Mouse (Mus musculus) kidney, embryonic 15.5 days (tissue): ENCODE measurements around the gene Kdm1a. TPM values are rescaled to one million over a fixed set of nuclear protein-coding genes. Genes with fewer than 3 reads are reported as not detected.

Source experiments
- ATAC-seq: fragments of 200-750 bp; cut with Nextera tagmentation; replicated peaks from 2 replicates; pipeline ENCODE4 v1.8.0; 2017; ENCODE audit warnings: moderate TSS enrichment; ENCODE audit not compliant: low FRiP score
- H3K27ac ChIP-seq: fragments of 300-500 bp; sonication (generic); 2 replicates; pipeline ENCODE4 v1.5.1; 2015; ENCODE audit warnings: mild to moderate bottlenecking, inconsistent platforms
- H3K27me3 ChIP-seq: fragments of 300-500 bp; sonication (generic); 2 replicates; pipeline ENCODE4 v1.6.1; 2015; ENCODE audit warnings: inconsistent platforms
- H3K36me3 ChIP-seq: fragments of 300-500 bp; sonication (generic); 2 replicates; pipeline ENCODE4 v1.6.1; 2015; ENCODE audit warnings: inconsistent platforms
- H3K4me1 ChIP-seq: fragments of 300-500 bp; sonication (generic); 2 replicates; pipeline ENCODE4 v1.6.1; 2015; ENCODE audit warnings: inconsistent platforms
- H3K4me2 ChIP-seq: fragments of 300-500 bp; sonication (generic); 2 replicates; pipeline ENCODE4 v1.6.1; 2015; ENCODE audit warnings: moderate library complexity, mild to moderate bottlenecking, inconsistent platforms
- H3K4me3 ChIP-seq: fragments of 300-500 bp; sonication (generic); replicated peaks from 2 replicates; pipeline ENCODE4 v1.5.1; 2015; ENCODE audit warnings: mild to moderate bottlenecking, inconsistent platforms
- H3K9ac ChIP-seq: fragments of 300-500 bp; sonication (generic); 2 replicates; pipeline ENCODE4 v1.6.1; 2015; ENCODE audit warnings: mild to moderate bottlenecking, inconsistent platforms
- H3K9me3 ChIP-seq: fragments of 300-500 bp; sonication (generic); replicated peaks from 2 replicates; pipeline ENCODE4 v1.6.1; 2016; ENCODE audit warnings: inconsistent platforms
- WGBS: fragments of 180-500 bp; shearing (Covaris S2); methylation state at CpG from one replicate; pipeline ENCODE4 v1.1.7; 2015; ENCODE audit warnings: mixed read lengths; 5-methylcytosine and 5-hydroxymethylcytosine counted together
- microRNA-seq: library from miRNA; unstranded; fragments of <30 nt; microRNA quantifications from one replicate; pipeline ENCODE4, GENCODE M21; 2016
- polyA plus RNA-seq: library from polyadenylated mRNA; unstranded; fragments of >200 nt; fragmentation: Nextera tagmentation; extraction: Ambion mirVana; gene quantifications from 2 replicates; pipeline ENCODE4 v1.2.1, GENCODE M21; 2015

Kdm1a gene
- polyA plus RNA-seq, 1 experiment from 2014 or later, result 43.7 TPM

DNA sequence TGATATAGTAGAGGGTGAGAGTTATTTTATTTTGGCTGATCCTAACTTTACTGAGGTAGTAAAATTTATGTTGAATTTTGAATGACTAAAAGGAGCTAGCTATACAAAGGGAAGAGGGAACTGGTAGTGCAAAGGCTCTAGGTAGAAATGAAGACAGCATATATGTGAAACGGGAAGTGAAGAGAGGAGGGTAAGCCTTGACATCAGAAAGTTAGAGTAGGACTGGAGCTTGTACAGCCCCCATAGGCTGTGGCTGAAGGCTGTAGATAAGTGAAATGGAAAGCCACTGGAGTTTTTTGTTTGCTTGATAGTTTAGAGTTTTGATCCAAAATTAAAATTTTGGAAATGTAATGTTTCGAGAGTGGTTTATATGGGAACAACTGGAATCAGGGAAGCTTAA lies 83.9 kb downstream of the Kdm1a start:
- WGBS, result 94% methylated on average over 2 of the region's 2 CpGs
- H3K4me3 ChIP-seq, result no peak overlapping the region
- no peaks in the 10 kb centered on the region for H3K9me3 ChIP-seq
- peaks cover 7% of the 10 kb centered on the region; the same call in 1 of the 2 replicates for H3K36me3 ChIP-seq
- H3K27ac ChIP-seq, result no peak overlapping the region
- no peaks in the 10 kb centered on the region for H3K27me3 ChIP-seq
- no peak overlapping the region for H3K9ac ChIP-seq
- peaks cover 12% of the 10 kb centered on the region for H3K4me1 ChIP-seq
- H3K4me2 ChIP-seq, result no peak overlapping the region
- no peak for ATAC-seq

DNA sequence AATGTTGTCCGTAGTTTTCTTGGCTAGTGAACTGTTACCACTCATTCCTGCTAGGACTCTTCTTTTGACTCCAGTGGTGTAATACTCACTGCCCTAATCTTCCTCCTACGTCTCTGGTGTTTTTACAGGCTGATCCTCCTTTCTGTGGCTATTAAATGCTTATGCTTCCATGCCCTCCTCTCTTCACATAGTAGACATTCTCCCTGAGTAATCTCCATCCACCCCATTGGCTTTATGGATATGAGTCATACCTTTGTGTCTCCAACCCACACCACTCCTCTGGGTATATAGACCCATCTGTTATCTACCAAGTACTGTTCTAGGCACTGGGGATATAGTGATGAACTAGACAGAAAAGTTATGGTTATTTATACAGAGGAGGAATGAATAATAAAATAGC lies 84.4 kb downstream of the Kdm1a start:
- H3K4me2 ChIP-seq, result no peak overlapping the region
- H3K4me1 ChIP-seq, result peaks cover 17% of the 10 kb centered on the region
- no peak overlapping the region for H3K27ac ChIP-seq
- H3K9me3 ChIP-seq, result no peaks in the 10 kb centered on the region
- peaks cover 5% of the 10 kb centered on the region; the same call in 1 of the 2 replicates for H3K36me3 ChIP-seq
- WGBS, result 64% methylated on average over 2 of the region's 2 CpGs
- no peak for ATAC-seq
- H3K27me3 ChIP-seq, result no peaks in the 10 kb centered on the region
- no peak overlapping the region for H3K4me3 ChIP-seq
- H3K9ac ChIP-seq, result no peak overlapping the region

DNA sequence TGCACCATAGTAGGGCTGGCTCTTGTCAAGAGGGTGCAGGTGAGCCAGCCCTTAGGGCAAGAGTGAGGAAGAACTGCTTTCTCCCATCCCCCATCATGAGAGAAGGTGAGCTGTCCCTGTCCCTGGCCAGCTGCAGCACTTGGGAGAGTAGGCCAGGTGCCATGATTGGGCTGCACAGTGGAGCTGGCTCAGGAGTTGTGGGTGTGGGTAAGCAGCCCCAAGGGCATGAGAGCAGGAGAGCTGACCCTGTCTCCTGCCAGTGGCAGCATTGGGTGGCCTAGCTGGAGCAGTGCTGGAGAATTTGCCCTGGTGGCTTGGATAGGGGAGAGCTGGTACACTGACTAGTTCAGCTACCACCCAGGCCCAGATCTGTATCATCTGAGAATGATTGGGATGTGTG lies 89.6 kb downstream of the Kdm1a start:
- Histone ChIP-seq H3K36me3 (no peaks in the 10 kb centered on the region), H3K27me3 (no peaks in the 10 kb centered on the region), H3K9ac (no peak overlapping the region), H3K27ac (no peak overlapping the region), H3K9me3 (no peaks in the 10 kb centered on the region), H3K4me2 (no peak overlapping the region), H3K4me3 (no peak overlapping the region), H3K4me1 (peaks cover 25% of the 10 kb centered on the region)
- ATAC-seq, result no peak

DNA sequence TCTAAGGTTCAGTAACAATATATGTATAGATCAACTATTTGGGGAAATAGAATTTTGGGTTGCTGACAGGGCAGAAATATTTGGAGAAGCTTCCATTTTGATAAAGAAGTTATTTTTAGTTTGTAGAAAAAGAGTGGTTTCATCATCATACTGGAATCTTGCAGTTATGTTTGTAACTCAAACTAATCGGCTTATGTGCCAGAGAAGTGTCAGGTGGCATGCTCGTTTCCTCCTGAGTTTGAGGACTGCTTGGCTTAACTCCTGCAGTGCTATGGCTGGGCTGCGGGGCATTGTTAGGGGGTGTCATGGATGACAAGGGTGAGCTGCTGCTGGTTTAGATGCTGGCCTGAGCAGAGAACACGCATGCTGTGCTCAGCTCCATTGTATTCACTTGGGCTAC lies 90.8 kb downstream of the Kdm1a start:
- no peak overlapping the region for H3K4me2 ChIP-seq
- H3K9ac ChIP-seq, result no peak overlapping the region
- WGBS, result 47% methylated on average over 4 of the region's 4 CpGs
- H3K4me3 ChIP-seq, result no peak overlapping the region
- peaks cover 25% of the 10 kb centered on the region for H3K4me1 ChIP-seq
- H3K36me3 ChIP-seq, result no peaks in the 10 kb centered on the region
- no peak overlapping the region for H3K27ac ChIP-seq
- no peak for ATAC-seq
- H3K27me3 ChIP-seq, result no peaks in the 10 kb centered on the region
- H3K9me3 ChIP-seq, result no peaks in the 10 kb centered on the region

DNA sequence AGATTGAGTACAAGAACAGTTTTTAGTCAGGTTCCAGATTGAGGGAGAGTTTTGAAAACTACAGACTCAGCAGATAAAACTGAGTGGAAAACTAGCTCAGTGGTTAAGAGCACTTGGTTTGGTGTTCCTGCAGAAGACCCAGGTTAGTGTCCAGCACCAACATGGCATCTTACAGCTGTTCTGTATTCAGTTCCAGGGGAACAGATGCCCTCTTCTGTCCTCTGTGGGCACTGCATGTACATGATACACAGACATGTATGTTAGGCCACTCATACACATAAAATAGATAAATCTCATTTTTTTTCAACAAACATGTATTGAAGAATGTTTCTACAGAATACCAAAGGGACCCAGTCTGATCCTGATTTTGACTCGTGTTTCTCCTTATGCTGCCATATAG lies 92.7 kb downstream of the Kdm1a start:
- no peak for ATAC-seq
- Histone ChIP-seq H3K4me1 (peaks cover 26% of the 10 kb centered on the region), H3K27me3 (no peaks in the 10 kb centered on the region), H3K4me3 (no peak overlapping the region), H3K36me3 (no peaks in the 10 kb centered on the region), H3K9ac (no peak overlapping the region), H3K4me2 (no peak overlapping the region), H3K9me3 (no peaks in the 10 kb centered on the region), H3K27ac (no peak overlapping the region)
- WGBS, result 73% methylated on average over 1 of the region's 1 CpGs

DNA sequence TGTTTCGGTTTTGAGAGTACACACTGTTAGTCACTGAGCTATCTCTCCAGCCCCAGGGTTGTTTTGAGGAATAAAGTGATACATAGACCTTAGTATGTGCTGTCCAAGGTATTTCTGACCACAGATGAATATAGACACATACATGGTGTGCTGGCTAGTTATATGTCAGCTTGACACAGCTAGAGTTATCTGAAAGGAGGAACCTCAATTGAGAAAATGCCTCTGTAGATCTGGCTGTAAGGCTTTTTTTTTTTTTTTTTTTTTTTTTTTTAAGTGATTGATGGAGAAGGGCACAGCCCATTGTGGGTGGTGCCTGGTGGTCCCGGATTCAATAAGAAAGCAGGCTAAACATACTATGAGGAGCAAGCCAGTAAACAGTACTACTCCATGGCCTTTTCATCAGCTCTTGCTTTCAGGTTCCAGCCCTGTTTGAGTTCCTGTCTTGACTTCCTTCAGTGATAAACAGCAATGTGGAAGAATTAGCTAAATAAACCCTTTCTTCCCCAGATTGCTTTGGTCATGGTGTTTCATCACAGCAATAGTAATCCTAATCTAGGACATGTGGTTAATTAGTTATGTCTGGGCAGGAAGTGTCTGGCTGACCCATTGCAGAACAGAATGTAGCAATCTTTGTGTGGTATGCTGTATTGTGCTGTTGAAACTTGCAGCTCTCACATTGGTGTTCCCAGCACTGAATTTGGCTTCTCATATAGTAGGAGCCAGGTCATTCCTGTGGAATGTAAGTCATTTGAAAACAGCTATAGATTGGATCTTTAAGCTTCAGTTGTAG lies 96.9 kb downstream of the Kdm1a start:
- Histone ChIP-seq H3K4me3 (no peak overlapping the region), H3K27ac (no peak overlapping the region), H3K36me3 (no peaks in the 10 kb centered on the region), H3K4me1 (0 out of 2 replicates have a peak, but pooled peaks cover 5% of the 10 kb centered on the region), H3K27me3 (no peaks in the 10 kb centered on the region), H3K4me2 (no peak overlapping the region), H3K9ac (no peak overlapping the region), H3K9me3 (no peaks in the 10 kb centered on the region)
- no peak for ATAC-seq
- 41% methylated on average over 2 of the region's 2 CpGs for WGBS

Small RNAs within 50 kb of the gene (microRNA-seq; reads per million reads assigned to microRNA genes)
- gene Gm22180, result not detected

Other genes starting within 250 kb of the Kdm1a start
- 0.21 and 0.44 TPM in 2 replicates for gene Htr1d, start 179.2 kb downstream of the Kdm1a start, polyA plus RNA-seq
- 0.40 and 0.57 TPM in 2 replicates for gene 6030445D17Rik, start 140.5 kb downstream of the Kdm1a start, polyA plus RNA-seq
- gene Luzp1, start 133.0 kb downstream of the Kdm1a start, polyA plus RNA-seq, result 134 and 146 TPM in 2 replicates
- gene Tex46, start 7.7 kb upstream of the Kdm1a start, polyA plus RNA-seq, result not detected in 2 replicates
- not detected in 2 replicates for gene Lactbl1, start 19.9 kb upstream of the Kdm1a start, polyA plus RNA-seq
- 7.1 and 8.7 TPM in 2 replicates for gene Ephb2, start 233.3 kb upstream of the Kdm1a start, polyA plus RNA-seq